Mouse (Mus musculus) CH12.LX (cell line): ENCODE results near the gene Mettl24. TPM values are rescaled to one million over a fixed set of nuclear protein-coding genes. Genes with fewer than 3 reads are reported as not detected.

Source experiments
- DNase-seq: peaks from one replicate; pipeline ENCODE4 v3.0.0-alpha.2; 2013; ENCODE audit errors: extremely low read depth
- H3K27ac ChIP-seq: 2 replicates; pipeline ENCODE4 v1.5.1; 2012; ENCODE audit warnings: low read depth, mild to moderate bottlenecking, control low read depth, moderate library complexity; ENCODE audit not compliant: insufficient read depth
- H3K27me3 ChIP-seq: replicated peaks from 2 replicates; pipeline ENCODE3; 2012; ENCODE audit warnings: inconsistent platforms
- H3K36me3 ChIP-seq, 2 experiments: replicated peaks in 1 of 2; 2 replicates each; pipeline versions ENCODE3 to v1.6.1; 2012; ENCODE audit warnings: inconsistent platforms in 1 of 2, low read length in 1 of 2, mild to moderate bottlenecking in 1 of 2, mixed read lengths in 1 of 2, moderate library complexity in 1 of 2; ENCODE audit not compliant: control insufficient read depth in 1 of 2, insufficient read depth in 1 of 2
- H3K4me1 ChIP-seq, 2 experiments: 2 replicates each; pipeline ENCODE4 v1.6.1; 2012; ENCODE audit warnings: inconsistent platforms in 1 of 2, moderate library complexity in 1 of 2; ENCODE audit not compliant: insufficient read depth in 2 of 2, control insufficient read depth in 1 of 2
- H3K4me2 ChIP-seq: 2 replicates; pipeline ENCODE4 v1.6.1; 2012; ENCODE audit warnings: low read depth, mild to moderate bottlenecking, control low read depth; ENCODE audit not compliant: poor library complexity, insufficient read depth, severe bottlenecking
- H3K4me3 ChIP-seq, 3 experiments: fragments of 150-350 bp in 1 of 3; sonication (generic) in 1 of 3; replicated peaks in 1 of 3; 2 replicates each; pipeline versions ENCODE3 to v1.5.1; 2011 to 2012; ENCODE audit warnings: low read depth in 2 of 3, low read length in 2 of 3, mild to moderate bottlenecking in 2 of 3, moderate library complexity in 2 of 3, control low read depth in 1 of 3, improper control_type of control experiment in 1 of 3, inconsistent platforms in 1 of 3, mixed read lengths in 1 of 3; ENCODE audit not compliant: poor library complexity in 1 of 3
- H3K79me2 ChIP-seq: replicated peaks from 2 replicates; pipeline ENCODE4 v1.6.1; 2012; ENCODE audit warnings: mild to moderate bottlenecking, moderate library complexity; ENCODE audit not compliant: control insufficient read depth, poor library complexity, insufficient read depth, severe bottlenecking; ENCODE audit errors: extremely low read depth
- H3K9ac ChIP-seq: 2 replicates; pipeline ENCODE4 v1.6.1; 2012; ENCODE audit warnings: low read depth, mild to moderate bottlenecking, control low read depth, moderate library complexity; ENCODE audit not compliant: insufficient read depth
- H3K9me3 ChIP-seq: replicated peaks from 2 replicates; pipeline ENCODE3; 2012; ENCODE audit warnings: low read length, inconsistent platforms, mixed read lengths
- BHLHE40 ChIP-seq: IDR thresholded peaks from 2 replicates; pipeline ENCODE4 v1.6.1; 2011; ENCODE audit warnings: mild to moderate bottlenecking, low read depth, low read length, improper control_type of control experiment
- CHD1 ChIP-seq: IDR thresholded peaks from 2 replicates; pipeline ENCODE4 v1.6.1; 2012; ENCODE audit warnings: low read depth, low read length, improper control_type of control experiment, inconsistent platforms
- CHD2 ChIP-seq: IDR thresholded peaks from 2 replicates; pipeline ENCODE4 v1.6.1; 2011; ENCODE audit warnings: low read length, improper control_type of control experiment
- CTCF ChIP-seq, 2 experiments: IDR thresholded peaks in 1 of 2; conservative IDR thresholded peaks in 1 of 2; 2 replicates each; pipeline ENCODE4 v1.5.1; 2011 to 2012; ENCODE audit warnings: low read depth in 2 of 2, low read length in 2 of 2, improper control_type of control experiment in 1 of 2, inconsistent platforms in 1 of 2, mild to moderate bottlenecking in 1 of 2, moderate library complexity in 1 of 2
- EP300 ChIP-seq: IDR thresholded peaks from 2 replicates; pipeline ENCODE4 v1.6.1; 2011; ENCODE audit warnings: low read length, improper control_type of control experiment
- JUN ChIP-seq: IDR thresholded peaks from 2 replicates; pipeline ENCODE4 v1.6.1; 2011; ENCODE audit warnings: low read depth, mild to moderate bottlenecking, low read length, improper control_type of control experiment, moderate library complexity; ENCODE audit not compliant: insufficient read depth
- JUND ChIP-seq: conservative IDR thresholded peaks from 2 replicates; pipeline ENCODE4 v1.6.1; 2011; ENCODE audit warnings: low read depth, low read length, improper control_type of control experiment
- MAFK ChIP-seq: IDR thresholded peaks from 2 replicates; pipeline ENCODE4 v1.6.1; 2011; ENCODE audit warnings: low read length, improper control_type of control experiment; ENCODE audit not compliant: insufficient replicate concordance
- MAZ ChIP-seq: IDR thresholded peaks from 2 replicates; pipeline ENCODE4 v1.6.1; 2012; ENCODE audit warnings: low read depth, mild to moderate bottlenecking, inconsistent platforms, low read length, improper control_type of control experiment, moderate library complexity
- MYC ChIP-seq: IDR thresholded peaks from 2 replicates; pipeline ENCODE4 v1.6.1; 2011; ENCODE audit warnings: low read depth, mild to moderate bottlenecking, improper control_type of control experiment, low read length
- NRF1 ChIP-seq: IDR thresholded peaks from 2 replicates; pipeline ENCODE4 v1.6.1; 2014; ENCODE audit warnings: low read depth, mild to moderate bottlenecking, inconsistent platforms, low read length, improper control_type of control experiment, moderate library complexity
- POLR2A ChIP-seq: IDR thresholded peaks from 2 replicates; pipeline ENCODE4 v1.6.1; 2011; ENCODE audit warnings: low read depth, mild to moderate bottlenecking, improper control_type of control experiment, low read length
- RAD21 ChIP-seq: IDR thresholded peaks from 2 replicates; pipeline ENCODE4 v1.6.1; 2011; ENCODE audit warnings: low read depth, mild to moderate bottlenecking, low read length, improper control_type of control experiment, moderate library complexity
- SIN3A ChIP-seq: IDR thresholded peaks from 2 replicates; pipeline ENCODE4 v1.6.1; 2012; ENCODE audit warnings: low read length, improper control_type of control experiment, inconsistent platforms
- SMC3 ChIP-seq: IDR thresholded peaks from 2 replicates; pipeline ENCODE4 v1.6.1; 2011; ENCODE audit warnings: low read depth, low read length, improper control_type of control experiment
- TCF12 ChIP-seq: IDR thresholded peaks from 2 replicates; pipeline ENCODE4 v1.6.1; 2014; ENCODE audit warnings: low read depth, mild to moderate bottlenecking, inconsistent platforms, low read length, improper control_type of control experiment
- UBTF ChIP-seq: IDR thresholded peaks from 2 replicates; pipeline ENCODE4 v1.6.1; 2012; ENCODE audit warnings: low read depth, mild to moderate bottlenecking, inconsistent platforms, low read length, improper control_type of control experiment, moderate library complexity
- USF1 ChIP-seq: IDR thresholded peaks from 2 replicates; pipeline ENCODE4 v1.6.1; 2014; ENCODE audit warnings: low read depth, mild to moderate bottlenecking, inconsistent platforms, low read length, improper control_type of control experiment
- USF2 ChIP-seq: conservative IDR thresholded peaks from 2 replicates; pipeline ENCODE4 v1.6.1; 2011; ENCODE audit warnings: low read depth, low read length, improper control_type of control experiment
- ZC3H11A ChIP-seq: IDR thresholded peaks from 2 replicates; pipeline ENCODE4 v1.6.1; 2012; ENCODE audit warnings: low read depth, mild to moderate bottlenecking, inconsistent platforms, low read length, improper control_type of control experiment
- ZKSCAN1 ChIP-seq: IDR thresholded peaks from 2 replicates; pipeline ENCODE4 v1.6.1; 2012; ENCODE audit warnings: low read depth, inconsistent platforms, low read length, improper control_type of control experiment, borderline replicate concordance
- ZNF384 ChIP-seq: IDR thresholded peaks from 2 replicates; pipeline ENCODE4 v1.6.1; 2012; ENCODE audit warnings: low read depth, low read length, improper control_type of control experiment, inconsistent platforms
- dilution Hi-C: fragments of 300-500 bp; cut with MboI; formaldehyde crosslinking; loops from 2 replicates; pipeline ENCODE4 v1.14.3; 2020; ENCODE audit warnings: low sequenced_read_pairs; ENCODE audit not compliant: extremely low pct_unique_long_range_greater_than_20kb, extremely low pct_ligation_motif_present
- in situ Hi-C: fragments of 300-500 bp; cut with MboI; formaldehyde crosslinking; loops from 3 replicates; pipeline ENCODE4 v1.14.3; 2019; ENCODE audit warnings: low sequenced_read_pairs, low pct_ligation_motif_present, low pct_unique_long_range_greater_than_20kb, mixed read lengths
- polyA plus RNA-seq: library from polyadenylated mRNA; unstranded; fragments of >175 nt; gene quantifications from 2 replicates; pipeline ENCODE4 v1.2.1, GENCODE M21; 2012; ENCODE audit warnings: low read depth; ENCODE audit not compliant: insufficient read length
- total RNA-seq, 2 experiments: library from RNA; depleted of rRNA; stranded (reverse); fragments of 300-350 nt in 1 of 2; fragments of >200 nt in 1 of 2; gene quantifications; 2 replicates each; pipeline ENCODE4 v1.2.3; 2012 to 2014

Mettl24 gene
- total and polyA plus RNA-seq, 3 experiments: not detected

GRCm38 (mm10) chr10:40686976-40687375 lies 3.9 kb downstream of the Mettl24 start:
- no peaks in the 10 kb centered on the region for H3K79me2 ChIP-seq
- H3K4me2 ChIP-seq: no peak overlapping the region
- no peak overlapping the region for H3K9ac ChIP-seq
- no peak overlapping the region for H3K4me3 ChIP-seq
- no peaks in the 10 kb centered on the region for H3K9me3 ChIP-seq
- H3K36me3 ChIP-seq: no peaks in the 10 kb centered on the region
- no peaks in the 10 kb centered on the region for H3K27me3 ChIP-seq
- no peak overlapping the region for H3K27ac ChIP-seq
- in situ Hi-C loops: no loop called here
- no peak for TF ChIP-seq NRF1
- no peak for TF ChIP-seq ZC3H11A
- TF ChIP-seq ZNF384: no peak
- no peak for TF ChIP-seq CTCF (conservative IDR thresholded peaks at IDR 0.05 in 1 of 2, IDR thresholded peaks at IDR 0.05 in 1 of 2; ENCODE audit: low read depth in 2 of 2, low read length in 2 of 2)
- TF ChIP-seq, all 38 proteins: peak for 0
- no peaks in the 10 kb centered on the region for H3K4me1 ChIP-seq
- DNase-seq: no peak
- dilution Hi-C loops: no loop called here

GRCm38 (mm10) chr10:40687407-40687806 lies 4.3 kb downstream of the Mettl24 start:
- H3K4me3 ChIP-seq: no peak overlapping the region
- H3K4me1 ChIP-seq: no peaks in the 10 kb centered on the region
- no peak for DNase-seq
- no peaks in the 10 kb centered on the region for H3K9me3 ChIP-seq
- in situ Hi-C loops (no loop called here), dilution Hi-C loops (no loop called here)
- H3K9ac ChIP-seq: no peak overlapping the region
- H3K36me3 ChIP-seq: no peaks in the 10 kb centered on the region
- no peak overlapping the region for H3K4me2 ChIP-seq
- H3K79me2 ChIP-seq: no peaks in the 10 kb centered on the region
- no peak overlapping the region for H3K27ac ChIP-seq
- TF ChIP-seq USF2 (no peak), SIN3A (no peak), CHD2 (no peak), MAFK (no peak), BHLHE40 (no peak), ZKSCAN1 (no peak), MYC (no peak)
- no peaks in the 10 kb centered on the region for H3K27me3 ChIP-seq

- dilution Hi-C loops (no loop called here), in situ Hi-C loops (no loop called here)
- Histone ChIP-seq H3K79me2 (no peaks in the 10 kb centered on the region), H3K36me3 (no peaks in the 10 kb centered on the region), H3K9me3 (no peaks in the 10 kb centered on the region), H3K9ac (no peak overlapping the region), H3K4me1 (no peaks in the 10 kb centered on the region), H3K4me2 (no peak overlapping the region), H3K27me3 (no peaks in the 10 kb centered on the region), H3K4me3 (no peak overlapping the region), H3K27ac (no peak overlapping the region)
- TF ChIP-seq USF1 (no peak), ZKSCAN1 (no peak), BHLHE40 (no peak), EP300 (no peak), MAZ (no peak), MAFK (no peak), POLR2A (no peak), JUND (no peak), CHD1 (no peak), UBTF (no peak), TCF12 (no peak), SMC3 (no peak), RAD21 (no peak), JUN (no peak)
- DNase-seq: no peak
These were observed 5.2 kb downstream of the Mettl24 start for GRCm38 (mm10) chr10:40688266-40688665.
